Mouse (Mus musculus) spleen, embryonic (tissue): ENCODE data around the gene Gm28539.

ENCODE experiments used
- CTCF ChIA-PET: fragments of 350-600 bp; sonication (Branson Sonifier 250); formaldehyde crosslinking; loops from one replicate; lab custom pipeline; 2022; lab: Charles Lee

Gm28539 gene

DNA sequence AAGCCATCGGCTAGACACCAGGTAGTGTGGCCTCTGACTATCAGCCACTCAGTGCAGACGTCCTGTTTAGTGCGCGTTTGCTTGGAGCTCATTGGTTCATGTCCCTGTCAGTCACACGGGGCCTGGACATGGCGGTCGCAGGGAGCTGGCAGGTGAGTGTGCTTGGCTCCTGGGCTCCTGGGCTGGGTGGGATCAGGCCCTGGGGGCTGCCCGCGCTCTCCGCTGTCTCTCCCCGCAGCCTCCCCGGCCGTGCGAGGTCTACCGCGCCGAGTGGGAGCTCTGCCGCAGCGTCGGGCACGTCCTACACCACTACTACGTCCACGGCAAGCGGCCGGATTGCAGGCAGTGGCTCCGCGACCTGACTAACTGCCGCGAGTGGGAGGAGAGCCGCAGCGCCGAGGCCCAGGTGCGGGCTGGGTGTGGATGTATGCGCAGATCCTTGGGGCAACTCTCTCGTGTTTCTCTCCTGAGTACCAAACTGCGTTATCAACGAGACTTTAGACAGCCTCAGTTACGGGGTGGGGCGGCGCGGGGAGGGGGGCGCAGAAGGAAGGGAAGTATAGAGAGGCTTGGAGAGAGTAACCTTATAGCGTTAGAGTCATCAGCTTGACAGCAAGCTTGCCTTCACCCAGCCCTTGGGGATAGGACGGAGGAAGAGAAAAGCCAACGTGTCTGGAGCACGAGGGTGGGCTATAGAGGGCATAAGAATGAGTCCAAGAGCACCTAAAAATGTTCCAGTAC lies at the start of gene Gm28539, which contains the start of gene 2510002D24Rik:
Gene Gm28539, plus strand, starts transcription at position 117 of the 741 bp plus-strand sequence.
Gene 2510002D24Rik, plus strand, starts transcription at position 111 of the 741 bp plus-strand sequence.
- CTCF ChIA-PET = interaction anchor here (0.6 kb wide), 1 partner anchor 29 kb away, joined by 3 read pairs; no protein-coding TSS in a partner anchor

DNA sequence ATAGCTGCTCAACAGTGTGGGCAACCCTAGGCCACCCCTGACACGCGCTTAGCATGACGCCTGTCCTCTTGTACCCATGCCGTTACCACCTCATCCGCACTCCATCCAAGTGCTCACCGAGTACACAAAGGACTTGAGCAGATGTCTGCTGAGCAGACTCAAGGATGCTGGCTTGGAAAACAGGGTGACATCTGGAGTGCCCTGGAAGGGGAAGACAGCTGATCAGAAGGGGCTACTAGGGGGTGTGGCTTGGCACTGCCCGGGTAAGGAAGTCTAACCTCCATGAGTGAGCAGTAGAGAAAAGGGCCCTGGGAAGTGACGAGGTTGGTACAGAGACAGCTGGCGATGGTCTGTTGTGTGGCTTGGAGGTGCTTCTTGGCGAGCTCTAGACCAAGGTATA lies 49.7 kb upstream of the Gm28539 start:
- CTCF ChIA-PET = no interaction called here

DNA sequence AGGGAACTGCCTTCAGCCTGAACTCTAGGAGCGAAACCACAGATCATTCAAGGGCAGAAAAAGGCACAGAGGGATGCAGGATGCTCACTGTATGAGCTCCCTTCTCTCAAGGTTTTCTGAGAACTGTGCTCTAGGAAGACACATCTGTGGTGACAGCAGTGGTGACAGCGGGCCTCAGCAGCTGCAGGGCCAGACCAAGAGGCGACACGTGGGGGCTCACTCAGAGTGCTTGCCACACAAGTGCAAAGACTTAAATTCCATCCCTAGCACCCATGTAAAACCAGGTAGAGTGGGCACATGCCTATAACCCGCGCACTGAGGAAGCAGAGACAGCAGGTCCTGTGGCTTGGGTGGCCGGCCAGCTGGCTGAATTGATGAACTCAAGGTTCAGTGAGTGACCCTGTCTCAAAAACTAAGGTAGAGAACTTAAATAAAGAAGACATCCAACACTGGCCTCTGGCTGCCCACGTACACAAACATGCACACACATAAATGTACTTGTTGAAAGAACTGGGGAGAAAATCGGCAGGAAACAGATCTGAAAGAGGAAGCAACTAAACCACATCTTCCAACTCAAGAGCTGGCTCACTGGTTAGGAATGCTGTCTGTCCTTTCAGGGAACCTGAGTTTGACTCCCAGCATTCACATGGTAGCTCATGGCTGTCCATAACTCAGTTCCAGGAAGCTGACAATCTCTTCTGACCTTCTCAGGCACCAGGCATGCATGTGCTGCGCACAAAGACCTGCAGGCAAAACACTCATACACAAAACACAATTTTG lies 47.6 kb upstream of the Gm28539 start:
- CTCF ChIA-PET = no interaction called here

DNA sequence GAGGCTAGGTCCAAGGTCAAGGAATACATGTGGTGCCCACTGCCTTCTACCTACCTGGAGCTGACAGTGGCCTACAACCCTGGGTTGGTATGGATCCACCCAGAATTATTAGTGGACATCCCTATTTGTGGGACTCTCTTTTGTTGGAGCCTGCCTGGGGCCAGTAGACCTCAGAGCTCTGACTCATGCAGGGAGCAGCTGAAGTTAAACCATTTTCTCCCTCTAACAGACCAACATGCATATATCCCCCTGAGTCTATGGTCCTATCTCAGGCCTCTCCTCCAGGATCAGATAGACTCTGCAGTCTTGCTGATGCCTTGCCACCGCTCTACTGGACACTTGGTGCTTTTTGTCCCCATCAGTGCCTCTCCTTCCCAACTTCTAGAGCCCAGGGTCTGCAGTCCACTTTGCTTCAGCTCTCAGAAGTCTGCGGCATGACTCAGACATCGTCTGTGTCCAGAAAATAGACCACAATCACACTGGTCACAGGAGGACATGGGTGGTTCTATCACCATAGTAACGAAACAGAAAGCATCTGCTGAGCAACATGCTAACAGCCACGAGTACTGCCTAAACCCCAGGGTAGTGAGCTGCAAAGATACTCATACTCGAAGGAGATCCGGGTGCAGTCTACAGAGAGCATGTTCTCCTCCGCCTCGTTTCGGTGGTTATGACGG lies 41.0 kb upstream of the Gm28539 start:
- CTCF ChIA-PET = no interaction called here

DNA sequence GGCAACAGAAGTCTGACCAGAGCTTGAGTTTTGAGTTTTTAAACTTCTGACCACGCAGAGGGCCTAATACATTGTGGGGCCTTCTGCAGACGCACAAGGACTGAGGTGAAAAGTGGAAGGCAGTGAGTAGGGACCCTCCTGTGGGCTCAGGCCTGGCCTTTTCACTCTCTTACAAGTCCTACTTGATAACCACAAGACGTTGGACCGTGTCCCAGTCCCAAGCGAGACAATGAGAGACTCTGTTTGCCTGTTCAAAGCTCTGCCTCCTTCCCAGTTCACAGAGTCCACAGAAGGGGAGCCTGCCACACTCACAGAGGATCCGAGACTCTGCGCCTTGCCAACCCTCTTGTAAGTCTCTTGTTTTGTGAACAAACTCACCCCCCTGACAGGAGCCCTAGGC lies 39.7 kb upstream of the Gm28539 start:
- CTCF ChIA-PET = no interaction called here

DNA sequence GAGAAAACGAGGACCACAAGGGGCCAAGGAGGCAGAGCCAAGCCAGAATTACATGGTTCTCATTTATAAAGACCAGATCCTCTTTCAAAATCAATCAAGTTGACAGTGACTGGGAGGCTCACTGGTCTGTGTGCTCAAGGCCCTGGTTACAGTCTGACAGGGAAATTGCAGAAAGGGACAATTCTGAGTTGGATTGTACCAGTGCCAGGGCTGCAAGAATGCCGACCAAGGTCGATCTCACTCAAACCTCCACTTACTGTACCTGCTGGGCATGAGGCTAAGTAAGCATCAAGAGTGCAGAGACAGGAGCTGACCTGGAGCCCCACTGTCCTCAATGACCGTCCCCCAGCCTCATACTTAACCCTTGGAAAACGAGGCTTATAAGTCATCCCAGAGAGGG lies 38.2 kb upstream of the Gm28539 start:
- CTCF ChIA-PET = no interaction called here

DNA sequence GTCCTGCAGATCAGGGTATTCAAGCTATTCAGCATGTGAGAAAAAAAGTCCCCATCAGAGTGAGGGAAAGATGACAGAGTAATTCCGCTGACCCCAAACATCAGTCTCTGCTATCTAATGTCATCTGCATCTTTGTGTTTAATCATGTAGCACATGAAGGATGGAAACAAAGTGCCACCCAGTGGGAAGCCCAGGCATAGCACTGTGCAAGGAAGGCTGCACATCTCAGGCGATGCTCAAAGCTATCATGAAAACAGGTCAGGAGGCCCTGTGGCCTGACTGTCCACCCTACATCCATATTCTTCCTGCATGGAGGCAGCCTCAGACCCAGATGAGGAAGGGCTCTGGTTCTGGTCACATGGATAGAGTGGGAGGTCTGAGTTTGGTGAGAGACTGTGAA lies 37.5 kb upstream of the Gm28539 start:
- CTCF ChIA-PET = no interaction called here

DNA sequence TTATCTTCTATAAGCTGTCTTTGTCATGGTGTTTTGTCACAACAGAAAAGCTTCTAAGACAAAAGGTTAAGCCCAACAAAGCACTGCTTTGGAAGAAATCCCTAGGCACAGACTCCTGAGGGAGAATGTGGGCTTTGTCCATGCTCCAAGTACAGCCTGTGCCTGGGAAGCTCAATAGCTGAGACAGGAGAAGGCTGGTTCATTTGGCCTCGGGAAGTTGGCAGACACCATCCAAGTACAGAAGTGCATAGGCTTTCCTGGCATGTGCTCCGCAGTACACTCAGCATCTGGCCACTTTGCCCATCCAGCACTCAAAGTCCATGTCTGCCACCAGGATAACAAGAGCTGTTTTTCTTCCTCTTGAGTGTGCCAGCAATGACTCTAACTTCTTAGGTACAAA lies 30.6 kb upstream of the Gm28539 start:
- CTCF ChIA-PET = no interaction called here

DNA sequence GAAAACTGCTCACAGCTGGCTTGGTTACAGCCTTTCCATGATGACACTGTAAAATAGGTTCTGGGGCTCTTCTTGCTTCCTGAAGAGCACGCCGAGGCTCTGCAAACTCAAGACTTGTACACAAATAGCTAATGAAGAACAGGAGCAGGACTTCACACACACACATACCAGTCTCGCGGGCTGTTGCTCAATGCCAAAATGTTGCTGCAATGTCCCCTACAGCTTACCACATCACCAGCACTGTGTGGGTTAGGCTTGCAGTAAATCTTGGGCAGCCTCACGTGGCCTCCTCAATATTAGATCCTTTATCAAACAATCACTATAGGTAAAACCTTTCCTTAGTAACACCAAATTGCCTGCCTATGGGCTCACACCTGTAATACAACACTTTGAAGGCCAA lies 27.4 kb upstream of the Gm28539 start:
- CTCF ChIA-PET = interaction anchor here (0.6 kb wide), 1 partner anchor 57 kb away, joined by 6 read pairs; no protein-coding TSS in a partner anchor

DNA sequence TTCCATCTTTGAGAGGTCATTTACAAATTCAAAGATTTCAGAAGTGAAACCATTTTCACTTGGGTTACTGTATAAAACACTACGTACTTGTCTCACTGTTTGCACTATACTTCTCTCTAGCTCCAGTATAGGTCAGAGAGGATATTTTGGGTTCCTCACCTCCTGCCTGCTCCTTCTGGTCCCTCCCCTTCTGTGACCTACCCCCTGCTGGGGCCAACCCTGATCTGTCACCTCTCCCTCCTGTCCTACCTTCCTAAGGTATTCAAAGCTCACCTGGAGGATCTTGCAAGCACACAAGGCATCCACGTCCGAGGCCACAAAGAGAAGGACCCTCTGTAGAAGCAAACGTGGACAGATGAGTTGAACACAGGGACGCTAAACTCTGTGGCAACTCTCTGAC lies 25.4 kb upstream of the Gm28539 start:
- CTCF ChIA-PET = no interaction called here

DNA sequence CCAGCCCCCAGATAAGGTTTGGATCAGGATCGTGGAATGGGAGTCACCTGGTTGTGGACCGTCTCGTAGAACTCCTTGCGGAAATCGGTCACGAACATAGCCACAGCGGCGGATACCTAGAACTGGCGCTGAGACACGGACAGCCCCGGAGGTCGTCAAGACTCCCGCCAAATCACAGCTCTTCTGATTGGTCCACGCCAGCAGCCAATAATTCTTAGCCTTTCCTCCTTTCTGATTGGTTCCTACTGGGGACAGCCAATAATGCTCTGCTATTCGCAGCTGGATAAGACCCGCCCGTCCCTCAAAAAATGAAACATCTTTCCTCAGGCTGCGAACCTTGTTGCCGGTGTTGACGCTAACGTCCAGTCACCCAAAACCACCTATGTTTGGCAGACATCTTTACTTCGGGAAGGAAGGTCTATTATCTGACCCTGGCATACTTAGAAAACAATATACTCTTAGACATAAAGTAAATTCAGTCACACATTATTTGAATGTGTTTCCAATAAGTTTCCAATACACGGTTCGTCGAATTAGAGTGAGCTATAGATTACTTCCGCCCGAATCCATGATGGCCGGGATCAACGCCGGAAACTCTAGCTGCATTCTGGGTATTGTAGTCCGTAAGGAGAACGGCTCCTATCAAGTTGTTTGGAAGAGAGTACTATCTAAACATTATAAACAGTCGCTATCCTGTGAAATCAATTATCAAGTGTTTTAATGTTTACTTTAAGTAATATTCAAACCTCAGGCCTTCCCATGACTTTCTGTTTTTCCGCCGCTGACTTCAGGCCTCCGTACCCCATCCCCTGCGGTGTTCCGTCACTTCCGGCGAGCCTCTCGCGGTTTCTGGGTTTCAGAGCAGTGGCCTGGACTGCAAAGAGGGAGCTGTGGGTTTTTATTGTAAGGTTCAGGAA lies 24.7 kb upstream of the Gm28539 start, which contains the start of the genes Ufd1 and Cdc45:
Gene Ufd1, plus strand, starts transcription at position 312 of the 917 bp plus-strand sequence.
Gene Cdc45, minus strand, starts transcription at position 520 of the 917 bp plus-strand sequence.
- CTCF ChIA-PET = interaction anchor here (1.4 kb wide), 2 partner anchors 13 to 64 kb away, joined by 3 read pairs; no protein-coding TSS in a partner anchor

DNA sequence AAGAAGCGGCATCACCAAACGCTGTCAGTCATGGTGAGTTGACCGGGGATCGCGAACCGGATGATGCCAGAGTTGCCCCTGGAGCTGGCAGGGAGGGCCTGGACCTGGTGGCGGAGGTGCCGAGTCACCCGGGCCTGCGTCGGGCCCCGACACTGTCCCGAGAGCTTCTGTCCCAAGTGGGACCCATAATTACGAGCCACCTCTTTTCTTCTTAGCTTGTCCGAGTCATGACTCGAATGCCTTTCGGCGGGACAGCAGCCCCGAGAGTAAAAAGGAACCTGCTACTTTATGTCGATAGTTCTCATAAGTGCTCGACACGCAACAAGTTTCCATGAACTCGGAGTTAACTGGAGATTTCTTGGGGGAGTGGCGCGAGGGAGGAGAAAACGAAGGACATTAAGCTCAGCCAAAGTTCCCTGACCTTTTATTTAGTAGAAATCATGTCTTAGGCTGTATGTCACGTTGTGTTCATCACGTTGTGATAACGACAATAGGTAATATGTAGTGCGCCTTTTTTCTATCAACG lies 23.9 kb upstream of the Gm28539 start:
- CTCF ChIA-PET = interaction anchor here (1.4 kb wide), 2 partner anchors 12 to 63 kb away, joined by 3 read pairs; no protein-coding TSS in a partner anchor

DNA sequence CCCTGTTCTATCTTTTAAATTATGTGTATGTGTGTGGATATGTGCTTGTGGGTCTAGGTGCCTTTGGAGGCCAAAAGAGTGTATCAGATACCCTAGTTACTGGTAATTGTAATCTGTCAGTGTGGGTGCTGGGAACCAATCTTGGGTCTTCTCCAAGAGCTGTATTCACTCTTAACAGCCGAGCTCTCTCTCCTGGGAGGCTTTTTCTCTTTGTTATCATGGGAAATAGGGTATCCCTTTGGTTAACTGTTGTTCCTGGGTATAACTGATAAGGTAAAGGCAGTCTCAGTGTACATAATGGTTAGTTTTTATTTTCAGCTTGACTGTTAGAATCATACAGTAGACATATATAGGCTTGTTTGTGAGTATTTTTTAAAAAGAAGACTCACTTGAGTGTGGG lies 14.0 kb upstream of the Gm28539 start:
- CTCF ChIA-PET = no interaction called here

DNA sequence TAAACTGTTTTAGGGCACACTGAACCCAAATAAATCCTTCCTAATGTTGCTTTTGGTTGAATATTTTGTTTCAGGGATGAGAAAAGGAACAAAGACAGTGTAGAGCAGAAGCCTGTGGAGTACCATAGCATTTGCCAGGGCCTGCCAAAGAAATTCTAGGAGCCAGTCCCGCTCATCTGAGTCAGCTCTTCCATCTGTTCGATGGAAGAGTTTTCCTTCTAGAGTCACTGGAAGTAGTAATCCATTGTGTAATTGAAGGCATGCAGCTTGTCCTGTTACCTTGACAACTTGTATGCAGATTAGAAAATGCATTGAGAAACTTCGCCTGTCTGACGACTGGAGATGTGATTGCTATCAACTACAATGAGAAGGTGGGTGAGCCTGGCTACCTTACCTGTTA lies 13.5 kb upstream of the Gm28539 start:
- CTCF ChIA-PET = no interaction called here

DNA sequence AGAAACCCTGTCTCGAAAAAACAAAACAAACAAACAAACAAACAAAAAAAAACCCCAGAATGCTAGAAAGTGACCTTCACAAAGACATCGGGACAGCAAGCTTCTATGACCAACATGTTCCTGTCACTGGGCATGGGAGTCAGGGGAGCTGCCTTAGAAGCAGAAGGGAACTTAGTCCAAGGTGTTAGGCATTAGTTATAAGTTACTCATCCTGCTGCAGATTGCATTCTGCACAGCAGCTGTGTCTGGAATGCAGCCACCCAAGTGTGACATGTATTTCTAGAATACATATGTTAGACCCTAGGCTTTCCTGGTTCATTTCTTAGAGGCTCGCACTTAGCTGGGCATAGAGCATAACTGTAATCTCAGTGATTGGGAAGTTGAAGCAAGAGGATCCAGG lies 7.8 kb upstream of the Gm28539 start:
- CTCF ChIA-PET = no interaction called here

DNA sequence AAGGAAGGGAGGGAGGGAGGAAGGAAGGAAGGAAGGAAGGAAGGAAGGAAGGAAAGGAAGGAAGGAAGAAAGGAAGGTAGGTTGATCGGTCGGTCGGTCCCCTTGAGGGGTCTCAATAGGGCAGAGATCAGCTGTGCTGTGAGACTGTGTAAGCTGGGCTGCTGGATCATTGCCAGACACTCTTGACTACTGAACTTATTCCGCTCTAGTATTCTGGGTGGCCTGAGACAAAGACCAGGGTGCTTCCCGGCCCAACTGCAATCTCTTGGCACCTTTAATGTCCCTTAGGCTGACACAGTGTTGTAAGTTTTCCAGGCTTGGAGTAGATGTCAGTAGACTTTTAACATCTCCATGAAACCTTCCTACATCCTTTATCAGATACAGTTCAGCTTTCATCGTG lies 7.3 kb upstream of the Gm28539 start:
- CTCF ChIA-PET = no interaction called here

DNA sequence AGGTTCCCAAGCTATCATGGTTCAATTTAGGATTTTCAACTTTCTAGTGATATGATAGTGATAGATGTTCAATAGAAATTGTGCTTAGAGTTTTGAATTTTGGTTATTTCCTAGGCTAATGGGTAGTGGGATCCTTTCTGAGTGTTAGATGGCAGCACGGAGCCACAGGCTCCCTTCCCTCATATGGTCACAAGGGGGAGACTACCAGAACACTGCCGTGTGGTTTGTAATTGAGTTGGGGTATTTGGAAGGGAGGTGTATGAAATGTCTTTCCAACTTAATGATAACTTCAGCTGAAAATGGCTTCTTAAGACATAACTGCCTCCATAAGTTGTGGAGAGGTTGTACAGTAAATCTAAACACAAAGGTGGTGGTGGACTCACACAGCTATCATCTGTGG lies 2.9 kb upstream of the Gm28539 start:
- CTCF ChIA-PET = no interaction called here

DNA sequence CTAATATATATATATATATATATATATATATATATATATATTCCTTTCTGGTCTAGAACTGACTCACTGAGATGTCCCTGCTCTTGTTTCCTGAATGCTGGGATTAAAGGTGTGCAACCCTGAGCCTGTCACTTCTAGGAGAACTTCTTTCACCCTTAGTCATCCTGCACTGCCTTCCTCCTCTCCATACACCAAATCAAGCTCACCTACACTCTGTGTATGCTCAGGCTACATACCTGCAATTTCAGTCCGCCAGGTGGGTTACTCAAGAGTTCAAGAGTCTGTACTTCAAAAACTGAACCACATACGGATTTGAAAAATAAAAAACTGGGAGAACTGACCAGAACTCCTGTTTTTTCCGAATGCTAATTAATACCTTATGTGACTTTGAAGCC lies 314 bp upstream of the Gm28539 start:
- CTCF ChIA-PET = interaction anchor here (0.5 kb wide), 1 partner anchor 1322 kb away, joined by 7 read pairs; no protein-coding TSS in a partner anchor

DNA sequence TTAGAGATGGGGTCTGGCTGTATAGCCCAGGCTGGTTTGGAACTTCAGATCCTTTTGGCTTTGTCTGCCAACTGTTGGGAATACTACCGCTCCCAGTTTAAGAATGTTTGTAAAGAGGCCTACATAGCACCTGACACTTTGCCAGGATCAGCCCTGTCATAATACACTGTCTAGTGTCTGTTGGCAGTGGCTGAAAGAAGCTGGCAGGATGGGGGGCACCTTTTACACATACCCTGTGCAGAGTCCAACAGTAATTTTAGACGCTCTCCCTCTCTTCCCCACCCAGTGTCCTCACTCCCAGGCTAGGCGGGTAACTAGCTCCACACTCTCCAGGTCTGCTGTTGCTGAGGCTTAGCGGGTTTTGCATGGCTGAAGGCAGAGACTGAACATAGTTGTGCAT lies 2.0 kb downstream of the Gm28539 start:
- CTCF ChIA-PET = no interaction called here

DNA sequence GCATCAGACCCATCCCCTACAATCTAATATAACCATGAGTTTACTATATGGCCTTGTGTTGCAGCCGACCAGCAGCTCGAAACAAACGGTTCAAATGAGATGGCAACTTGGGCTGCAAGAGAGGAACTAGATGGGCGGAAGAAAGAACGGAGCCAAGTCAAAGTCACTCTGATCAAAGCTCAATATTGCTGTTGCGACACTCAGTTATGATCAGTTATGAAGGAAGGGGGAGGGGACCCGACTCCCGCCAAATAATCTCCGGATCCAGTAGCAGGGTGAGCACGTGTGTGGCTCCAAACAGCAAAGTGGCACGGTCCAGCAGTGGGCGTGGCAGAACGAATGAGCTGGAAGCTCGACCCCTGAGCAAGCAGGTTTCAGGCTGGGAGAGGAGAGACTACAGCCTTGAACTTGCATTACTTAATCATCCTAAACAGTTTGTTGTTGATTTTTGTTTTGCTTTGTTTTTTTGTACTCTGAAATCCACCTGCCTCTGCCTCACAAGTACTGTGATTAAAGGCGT lies 10.0 kb downstream of the Gm28539 start:
- CTCF ChIA-PET = no interaction called here
